Mouse (Mus musculus) forebrain, embryonic 13.5 days (tissue): ENCODE measurements at regions not wholly inside any gene's neighbourhood (a gene's known extent, or its start where the extent isn't known, plus 50 kb on each side); places are given as distances from the start of the nearest gene placed in this dataset.

ENCODE experiments used
- ATAC-seq: fragments of 200-750 bp; cut with Nextera tagmentation; 2 replicates; pipeline ENCODE4 v1.8.0; 2017
- H3K27ac ChIP-seq: fragments of 300-500 bp; sonication (generic); 2 replicates; pipeline ENCODE4 v1.5.1; 2015; ENCODE audit warnings: inconsistent platforms, mild to moderate bottlenecking, moderate library complexity
- H3K27me3 ChIP-seq: fragments of 300-500 bp; sonication (generic); 2 replicates; pipeline ENCODE4 v1.6.1; 2015; ENCODE audit warnings: mild to moderate bottlenecking, inconsistent platforms
- H3K36me3 ChIP-seq: fragments of 300-500 bp; sonication (generic); 2 replicates; pipeline ENCODE4 v1.6.1; 2015; ENCODE audit warnings: mild to moderate bottlenecking, inconsistent platforms; ENCODE audit not compliant: poor library complexity, severe bottlenecking
- H3K4me1 ChIP-seq: fragments of 300-500 bp; sonication (generic); 2 replicates; pipeline ENCODE4 v1.6.1; 2015; ENCODE audit warnings: inconsistent platforms
- H3K4me2 ChIP-seq: fragments of 300-500 bp; sonication (generic); 2 replicates; pipeline ENCODE4 v1.6.1; 2015; ENCODE audit warnings: inconsistent platforms, mild to moderate bottlenecking, moderate library complexity
- H3K4me3 ChIP-seq: fragments of 300-500 bp; sonication (generic); 2 replicates; pipeline ENCODE4 v1.5.1; 2015; ENCODE audit warnings: mild to moderate bottlenecking, inconsistent platforms
- H3K9ac ChIP-seq: fragments of 300-500 bp; sonication (generic); 2 replicates; pipeline ENCODE4 v1.6.1; 2015; ENCODE audit warnings: mild to moderate bottlenecking, inconsistent platforms
- H3K9me3 ChIP-seq: fragments of 300-500 bp; sonication (generic); replicated peaks from 2 replicates; pipeline ENCODE4 v1.6.1; 2016; ENCODE audit warnings: inconsistent platforms
- WGBS: fragments of 180-500 bp; shearing (Covaris S2); methylation state at CpG from one replicate; pipeline ENCODE4 v1.1.7; 2015; 5-methylcytosine and 5-hydroxymethylcytosine counted together

GRCm38 (mm10) chr19:6639681-6640080 lies 96.8 kb upstream of the Slc22a12 start:
- Histone ChIP-seq H3K9ac (no peak overlapping the region), H3K4me1 (no peaks in the 10 kb centered on the region), H3K4me2 (no peak overlapping the region), H3K27ac (no peak overlapping the region), H3K36me3 (no peaks in the 10 kb centered on the region), H3K27me3 (no peaks in the 10 kb centered on the region), H3K9me3 (no peaks in the 10 kb centered on the region), H3K4me3 (no peak overlapping the region)
- ATAC-seq, result no peak
- WGBS, result 82% methylated on average over 7 of the region's 7 CpGs

GRCm38 (mm10) chr19:6633400-6633799 lies 90.6 kb upstream of the Slc22a12 start:
- WGBS, result 45% methylated on average over 10 of the region's 10 CpGs
- no peak overlapping the region for H3K4me2 ChIP-seq
- no peak for ATAC-seq
- H3K9me3 ChIP-seq, result no peaks in the 10 kb centered on the region
- no peaks in the 10 kb centered on the region for H3K27me3 ChIP-seq
- no peaks in the 10 kb centered on the region for H3K36me3 ChIP-seq
- H3K27ac ChIP-seq, result no peak overlapping the region
- H3K9ac ChIP-seq, result no peak overlapping the region
- no peak overlapping the region for H3K4me3 ChIP-seq
- H3K4me1 ChIP-seq, result peaks cover 4% of the 10 kb centered on the region; the same call in 1 of the 2 replicates

GRCm38 (mm10) chr19:6631817-6632216 lies 89.0 kb upstream of the Slc22a12 start:
- no peak for ATAC-seq
- H3K9ac ChIP-seq, result no peak overlapping the region
- 86% methylated on average over 5 of the region's 5 CpGs for WGBS
- no peaks in the 10 kb centered on the region for H3K9me3 ChIP-seq
- H3K4me2 ChIP-seq, result no peak overlapping the region
- no peaks in the 10 kb centered on the region for H3K36me3 ChIP-seq
- no peaks in the 10 kb centered on the region for H3K27me3 ChIP-seq
- no peak overlapping the region for H3K4me3 ChIP-seq
- no peak overlapping the region for H3K27ac ChIP-seq
- peaks cover 4% of the 10 kb centered on the region; the same call in 1 of the 2 replicates for H3K4me1 ChIP-seq

GRCm38 (mm10) chr19:6630613-6630940 lies 87.7 kb upstream of the Slc22a12 start:
- Histone ChIP-seq H3K9ac (no peak overlapping the region), H3K4me3 (no peak overlapping the region), H3K9me3 (no peaks in the 10 kb centered on the region), H3K36me3 (no peaks in the 10 kb centered on the region), H3K27me3 (no peaks in the 10 kb centered on the region), H3K27ac (no peak overlapping the region), H3K4me2 (no peak overlapping the region), H3K4me1 (peaks cover 4% of the 10 kb centered on the region; the same call in 1 of the 2 replicates)
- 81% methylated on average over 4 of the region's 4 CpGs for WGBS
- no peak for ATAC-seq

- H3K9ac ChIP-seq, result no peak overlapping the region
- H3K36me3 ChIP-seq, result no peaks in the 10 kb centered on the region
- ATAC-seq, result no peak
- no peaks in the 10 kb centered on the region for H3K9me3 ChIP-seq
- no peaks in the 10 kb centered on the region for H3K27me3 ChIP-seq
- peaks cover 4% of the 10 kb centered on the region; the same call in 1 of the 2 replicates for H3K4me1 ChIP-seq
- no peak overlapping the region for H3K4me2 ChIP-seq
- 91% methylated on average over 9 of the region's 9 CpGs for WGBS
- no peak overlapping the region for H3K27ac ChIP-seq
- no peak overlapping the region for H3K4me3 ChIP-seq
Observed at GRCm38 (mm10) chr19:6629911-6630612, 87.2 kb upstream of the Slc22a12 start.

GRCm38 (mm10) chr19:6625574-6625973 lies 82.7 kb upstream of the Slc22a12 start:
- no peak overlapping the region for H3K27ac ChIP-seq
- no peak overlapping the region for H3K4me2 ChIP-seq
- H3K4me1 ChIP-seq, result no peaks in the 10 kb centered on the region
- no peak overlapping the region for H3K4me3 ChIP-seq
- H3K9me3 ChIP-seq, result no peaks in the 10 kb centered on the region
- H3K36me3 ChIP-seq, result no peaks in the 10 kb centered on the region
- WGBS, result 76% methylated on average over 3 of the region's 3 CpGs
- H3K9ac ChIP-seq, result no peak overlapping the region
- no peaks in the 10 kb centered on the region for H3K27me3 ChIP-seq
- ATAC-seq, result no peak

GRCm38 (mm10) chr19:6621023-6621422 lies 78.2 kb upstream of the Slc22a12 start:
- Histone ChIP-seq H3K4me1 (no peaks in the 10 kb centered on the region), H3K4me3 (no peak overlapping the region), H3K9ac (no peak overlapping the region), H3K27ac (no peak overlapping the region), H3K9me3 (no peaks in the 10 kb centered on the region), H3K4me2 (no peak overlapping the region), H3K27me3 (no peaks in the 10 kb centered on the region), H3K36me3 (no peaks in the 10 kb centered on the region)
- ATAC-seq, result no peak
- WGBS, result 87% methylated on average over 6 of the region's 6 CpGs

- no peaks in the 10 kb centered on the region for H3K4me1 ChIP-seq
- H3K4me2 ChIP-seq, result no peak overlapping the region
- H3K9me3 ChIP-seq, result no peaks in the 10 kb centered on the region
- no peaks in the 10 kb centered on the region for H3K27me3 ChIP-seq
- no peak for ATAC-seq
- no peak overlapping the region for H3K4me3 ChIP-seq
- no peak overlapping the region for H3K27ac ChIP-seq
- H3K36me3 ChIP-seq, result no peaks in the 10 kb centered on the region
- no peak overlapping the region for H3K9ac ChIP-seq
- 93% methylated on average over 6 of the region's 6 CpGs for whole genome bisulfite sequencing
Observed at GRCm38 (mm10) chr19:6619546-6619945, 76.7 kb upstream of the Slc22a12 start.

- Histone ChIP-seq H3K4me3 (no peak overlapping the region), H3K36me3 (no peaks in the 10 kb centered on the region), H3K9me3 (0 out of 2 replicates have a peak, but pooled peaks cover 4% of the 10 kb centered on the region), H3K4me2 (no peak overlapping the region), H3K4me1 (no peaks in the 10 kb centered on the region), H3K9ac (no peak overlapping the region), H3K27me3 (no peaks in the 10 kb centered on the region), H3K27ac (no peak overlapping the region)
- 82% methylated on average over 5 of the region's 5 CpGs for WGBS
- no peak for ATAC-seq
Observed at GRCm38 (mm10) chr19:6616659-6617058, 73.8 kb upstream of the Slc22a12 start.

GRCm38 (mm10) chr19:6612441-6612840 lies 69.6 kb upstream of the Slc22a12 start:
- Histone ChIP-seq H3K4me1 (peaks cover 11% of the 10 kb centered on the region; the same call in 1 of the 2 replicates), H3K9me3 (0 out of 2 replicates have a peak, but pooled peaks cover 4% of the 10 kb centered on the region), H3K4me3 (no peak overlapping the region), H3K4me2 (no peak overlapping the region), H3K9ac (no peak overlapping the region), H3K36me3 (no peaks in the 10 kb centered on the region), H3K27me3 (no peaks in the 10 kb centered on the region), H3K27ac (no peak overlapping the region)
- 77% methylated on average over 7 of the region's 7 CpGs for WGBS
- ATAC-seq, result no peak

GRCm38 (mm10) chr19:6611921-6612320 lies 69.1 kb upstream of the Slc22a12 start:
- Histone ChIP-seq H3K9ac (no peak overlapping the region), H3K4me1 (peaks cover 11% of the 10 kb centered on the region; the same call in 1 of the 2 replicates), H3K4me3 (no peak overlapping the region), H3K4me2 (no peak overlapping the region), H3K27me3 (no peaks in the 10 kb centered on the region), H3K9me3 (0 out of 2 replicates have a peak, but pooled peaks cover 4% of the 10 kb centered on the region), H3K27ac (no peak overlapping the region), H3K36me3 (no peaks in the 10 kb centered on the region)
- no peak for ATAC-seq
- WGBS, result 84% methylated on average over 5 of the region's 5 CpGs

GRCm38 (mm10) chr19:6610715-6611114 lies 67.9 kb upstream of the Slc22a12 start:
- Histone ChIP-seq H3K9ac (no peak overlapping the region), H3K36me3 (no peaks in the 10 kb centered on the region), H3K4me3 (no peak overlapping the region), H3K27ac (no peak overlapping the region), H3K27me3 (no peaks in the 10 kb centered on the region), H3K4me1 (peaks cover 11% of the 10 kb centered on the region; the same call in 1 of the 2 replicates), H3K4me2 (no peak overlapping the region), H3K9me3 (0 out of 2 replicates have a peak, but pooled peaks cover 4% of the 10 kb centered on the region)
- ATAC-seq, result no peak
- 78% methylated on average over 5 of the region's 5 CpGs for WGBS

GRCm38 (mm10) chr19:6610051-6610450 lies 67.2 kb upstream of the Slc22a12 start:
- no peak for ATAC-seq
- peaks cover 11% of the 10 kb centered on the region; the same call in 1 of the 2 replicates for H3K4me1 ChIP-seq
- no peak overlapping the region for H3K27ac ChIP-seq
- no peaks in the 10 kb centered on the region for H3K36me3 ChIP-seq
- H3K9me3 ChIP-seq, result 0 out of 2 replicates have a peak, but pooled peaks cover 4% of the 10 kb centered on the region
- no peak overlapping the region for H3K4me3 ChIP-seq
- no peak overlapping the region for H3K9ac ChIP-seq
- 24% methylated on average over 8 of the region's 8 CpGs for WGBS
- H3K27me3 ChIP-seq, result no peaks in the 10 kb centered on the region
- H3K4me2 ChIP-seq, result no peak overlapping the region
